Comparison of ENCODE assay signal across 13 mouse cellular contexts in the genomic region with DNA sequence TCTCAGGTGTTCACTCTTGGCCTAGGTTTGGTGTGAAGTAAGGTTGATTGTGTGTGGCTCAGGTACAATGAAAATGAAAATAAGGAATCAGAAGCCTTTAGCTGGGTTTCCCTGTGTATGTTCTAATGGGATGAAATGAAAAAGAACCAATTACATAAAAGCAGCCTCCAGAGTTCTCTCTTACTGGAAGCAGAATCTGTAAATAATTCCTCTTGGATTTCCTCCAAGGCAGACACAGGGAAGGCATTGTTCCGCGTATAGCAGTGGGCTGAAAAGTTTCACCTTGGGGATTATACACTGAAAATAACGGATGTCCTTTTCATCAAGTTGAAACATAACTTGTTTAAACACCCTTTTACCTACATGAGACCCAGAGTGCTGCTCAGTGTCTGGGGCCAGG. TPM values are rescaled to one million over a fixed set of nuclear protein-coding genes. Genes with fewer than 3 reads are reported as not detected.
DNase-seq lines count a peak whose midpoint lies in the region; ATAC-seq and TF ChIP-seq lines count a peak whose summit lies in the region.
"Had no signal": no experiment of that assay in that cellular context is flagged by ENCODE, and none has a peak within 500 bp of the region (broad histone marks: within the 10 kb centered on the region; RNA-seq: fewer than 3 reads in every experiment).

No protein-coding gene starts in this region.

- peaks cover 81% of the 10 kb centered on the region for H3K36me3 ChIP-seq in hindbrain, embryonic 13.5 days
- 0 out of 2 replicates have a peak, but pooled peaks cover 2% of the 10 kb centered on the region for H3K36me3 ChIP-seq in hindbrain, embryonic 11.5 days (ENCODE audit: control insufficient read depth, insufficient read depth, low read length)
- H3K36me3 ChIP-seq in stomach, embryonic 16.5 days (ENCODE audit: control insufficient read depth, insufficient read depth, low read length): peaks cover 15% of the 10 kb centered on the region
- peaks cover 13% of the 10 kb centered on the region for H3K36me3 ChIP-seq in stomach, postnatal 0 days (ENCODE audit: control insufficient read depth, insufficient read depth, low read length)
- peaks cover 34% of the 10 kb centered on the region for H3K36me3 ChIP-seq in liver, postnatal 0 days (replicated peaks; ENCODE audit: insufficient read depth, low read length)

- ATAC-seq in hindbrain, embryonic 13.5 days (ENCODE audit: low FRiP score): no peak
- ATAC-seq in hindbrain, embryonic 11.5 days (ENCODE audit: low FRiP score): no peak
- no peak for ATAC-seq in stomach, embryonic 16.5 days (ENCODE audit: insufficient read depth, low FRiP score)
- ATAC-seq in stomach, postnatal 0 days (ENCODE audit: low FRiP score, low TSS enrichment): no peak
- ATAC-seq in liver, postnatal 0 days: no peak

- no peak for TF ChIP-seq CTCF in cerebellum, adult 2 months (IDR thresholded peaks at IDR 0.05; ENCODE audit: borderline replicate concordance, insufficient read depth, low read depth, low read length)
- no peak for TF ChIP-seq CTCF in stomach, postnatal 0 days (IDR thresholded peaks at IDR 0.05; ENCODE audit: low read depth)
- no peak for TF ChIP-seq CTCF in liver, postnatal 0 days (IDR thresholded peaks at IDR 0.05; ENCODE audit: low read depth)

- no peaks in the 10 kb centered on the region for H3K9me3 ChIP-seq in hindbrain, embryonic 13.5 days
- no peaks in the 10 kb centered on the region for H3K9me3 ChIP-seq in hindbrain, embryonic 11.5 days (ENCODE audit: control insufficient read depth, low read length)
- H3K9me3 ChIP-seq in stomach, embryonic 16.5 days (replicated peaks; ENCODE audit: control insufficient read depth, low read length): no peaks in the 10 kb centered on the region
- H3K9me3 ChIP-seq in stomach, postnatal 0 days (ENCODE audit: control insufficient read depth, low read length): no peaks in the 10 kb centered on the region
- no peaks in the 10 kb centered on the region for H3K9me3 ChIP-seq in liver, postnatal 0 days (ENCODE audit: low read length)
- H3K9me3 ChIP-seq: lung, embryonic 15.5 days had no signal

- DNase-seq in cerebellum, adult 2 months: no peak
- no peak for DNase-seq in cerebellum, adult 11 months
- DNase-seq in hindbrain, embryonic 11.5 days (ENCODE audit: low spot score): no peak
- no peak for DNase-seq in stomach, postnatal 0 days (ENCODE audit: low spot score)
- DNase-seq in liver, postnatal 0 days: no peak
- no peak for DNase-seq in lung, adult 18-20 months
- DNase-seq: adrenal gland, adult 2 months; kidney, adult 8-10 months; liver; thymus, postnatal 25 days had no signal

- H3K27ac ChIP-seq in cerebellum, adult 2 months (ENCODE audit: insufficient read depth, low read length): 0 out of 2 replicates have a peak overlapping the region, but pooled peaks have one; percentile 16
- H3K27ac ChIP-seq in hindbrain, embryonic 13.5 days: peak overlapping the region; percentile 69
- no peak overlapping the region for H3K27ac ChIP-seq in hindbrain, embryonic 11.5 days (ENCODE audit: low read depth, low read length)
- H3K27ac ChIP-seq in stomach, embryonic 16.5 days (ENCODE audit: low read length): peak overlapping the region; percentile 38
- no peak overlapping the region for H3K27ac ChIP-seq in stomach, postnatal 0 days (replicated peaks)
- no peak overlapping the region for H3K27ac ChIP-seq in liver, postnatal 0 days (ENCODE audit: low read depth)
- H3K27ac ChIP-seq: lung, embryonic 15.5 days had no signal

- H3K4me3 ChIP-seq in cerebellum, adult 2 months (replicated peaks; ENCODE audit: insufficient read depth, low read depth, low read length): no peak overlapping the region
- H3K4me3 ChIP-seq in hindbrain, embryonic 13.5 days: no peak overlapping the region
- H3K4me3 ChIP-seq in hindbrain, embryonic 11.5 days (ENCODE audit: low read depth, low read length): no peak overlapping the region
- H3K4me3 ChIP-seq in stomach, embryonic 16.5 days (replicated peaks; ENCODE audit: low read length): no peak overlapping the region
- no peak overlapping the region for H3K4me3 ChIP-seq in stomach, postnatal 0 days (ENCODE audit: low read depth, low read length)
- no peak overlapping the region for H3K4me3 ChIP-seq in liver, postnatal 0 days (ENCODE audit: low read depth, low read length)
- H3K4me3 ChIP-seq: lung, embryonic 15.5 days had no signal

- no peak overlapping the region for H3K4me2 ChIP-seq in hindbrain, embryonic 13.5 days
- H3K4me2 ChIP-seq in hindbrain, embryonic 11.5 days (replicated peaks; ENCODE audit: low read depth, low read length): no peak overlapping the region
- no peak overlapping the region for H3K4me2 ChIP-seq in stomach, embryonic 16.5 days (ENCODE audit: low read depth, low read length)
- no peak overlapping the region for H3K4me2 ChIP-seq in stomach, postnatal 0 days (replicated peaks; ENCODE audit: low read depth)
- no peak overlapping the region for H3K4me2 ChIP-seq in liver, postnatal 0 days (ENCODE audit: low read depth, low read length)
- H3K4me2 ChIP-seq: lung, embryonic 15.5 days had no signal

- H3K9ac ChIP-seq in hindbrain, embryonic 13.5 days: no peak overlapping the region
- H3K9ac ChIP-seq in hindbrain, embryonic 11.5 days (ENCODE audit: low read depth, low read length): no peak overlapping the region
- no peak overlapping the region for H3K9ac ChIP-seq in stomach, embryonic 16.5 days (ENCODE audit: low read length)
- no peak overlapping the region for H3K9ac ChIP-seq in stomach, postnatal 0 days (ENCODE audit: low read length)
- H3K9ac ChIP-seq in liver, postnatal 0 days (replicated peaks): no peak overlapping the region
- H3K9ac ChIP-seq: lung, embryonic 15.5 days had no signal

- no peaks in the 10 kb centered on the region for H3K27me3 ChIP-seq in cerebellum, adult 2 months (ENCODE audit: control insufficient read depth, insufficient read depth, low read length)
- H3K27me3 ChIP-seq in hindbrain, embryonic 13.5 days: no peaks in the 10 kb centered on the region
- no peaks in the 10 kb centered on the region for H3K27me3 ChIP-seq in hindbrain, embryonic 11.5 days (ENCODE audit: control insufficient read depth, insufficient read depth, low read length)
- H3K27me3 ChIP-seq in stomach, embryonic 16.5 days (ENCODE audit: control insufficient read depth, insufficient read depth, low read length): no peaks in the 10 kb centered on the region
- no peaks in the 10 kb centered on the region for H3K27me3 ChIP-seq in stomach, postnatal 0 days (ENCODE audit: control insufficient read depth, insufficient read depth, low read length)
- H3K27me3 ChIP-seq in liver, postnatal 0 days (ENCODE audit: insufficient read depth, low read length): no peaks in the 10 kb centered on the region
- H3K27me3 ChIP-seq: lung, embryonic 15.5 days had no signal

- no peak for TF ChIP-seq EP300 in stomach, postnatal 0 days (optimal IDR thresholded peaks at IDR 0.05)
- TF ChIP-seq EP300 in liver, postnatal 0 days (IDR thresholded peaks at IDR 0.05; ENCODE audit: low read depth): no peak

- no peak for TF ChIP-seq POLR2A in cerebellum, adult 2 months (IDR thresholded peaks at IDR 0.05; ENCODE audit: borderline replicate concordance, insufficient read depth, low read length)

- WGBS in cerebellum, adult 2 months: 7% methylated on average over 3 of the region's 3 CpGs
- WGBS in hindbrain, embryonic 13.5 days: 67% methylated on average over 3 of the region's 3 CpGs
- WGBS in hindbrain, embryonic 11.5 days: 86% methylated on average over 3 of the region's 3 CpGs
- WGBS in stomach, embryonic 16.5 days: 59% methylated on average over 3 of the region's 3 CpGs
- WGBS in stomach, postnatal 0 days: 27% methylated on average over 3 of the region's 3 CpGs
- 80% methylated on average over 3 of the region's 3 CpGs for WGBS in liver, postnatal 0 days (ENCODE audit: insufficient replicate concordance)

- H3K4me1 ChIP-seq in cerebellum, adult 2 months (ENCODE audit: control insufficient read depth, insufficient read depth, low read length): peaks cover 18% of the 10 kb centered on the region; the same call in 1 of the 2 replicates
- H3K4me1 ChIP-seq in hindbrain, embryonic 13.5 days (replicated peaks): 0 out of 2 replicates have a peak, but pooled peaks cover 5% of the 10 kb centered on the region
- no peaks in the 10 kb centered on the region for H3K4me1 ChIP-seq in hindbrain, embryonic 11.5 days (replicated peaks; ENCODE audit: control insufficient read depth, insufficient read depth, low read length)
- H3K4me1 ChIP-seq in stomach, embryonic 16.5 days (ENCODE audit: control insufficient read depth, insufficient read depth, low read length): no peaks in the 10 kb centered on the region
- H3K4me1 ChIP-seq in stomach, postnatal 0 days (replicated peaks; ENCODE audit: control insufficient read depth, insufficient read depth): no peaks in the 10 kb centered on the region
- no peaks in the 10 kb centered on the region for H3K4me1 ChIP-seq in liver, postnatal 0 days (ENCODE audit: insufficient read depth)
- H3K4me1 ChIP-seq: lung, embryonic 15.5 days had no signal

RNA-seq across cellular contexts. Expression of gene Tsnax, which starts 14.4 kb away (rescaled TPM):
- polyA plus RNA-seq in cerebellum, adult 2 months (2012; rRNA removed): 185 and 201 TPM in 2 replicates
- 176 and 184 TPM in 2 replicates for polyA plus RNA-seq in hindbrain, embryonic 13.5 days (2015; fragmentation: Nextera tagmentation; extraction: Ambion mirVana)
- 149 and 156 TPM in 2 replicates for polyA plus RNA-seq in hindbrain, embryonic 11.5 days (2014; fragmentation: Nextera tagmentation; extraction: Ambion mirVana)
- 109 and 115 TPM in 2 replicates for polyA plus RNA-seq in stomach, embryonic 16.5 days (2015; fragmentation: Nextera tagmentation; extraction: Ambion mirVana)
- polyA plus RNA-seq in stomach, postnatal 0 days (2015; fragmentation: Nextera tagmentation; extraction: Ambion mirVana): 62.5 and 66.2 TPM in 2 replicates
- polyA plus RNA-seq in liver, postnatal 0 days (2015; fragmentation: Nextera tagmentation; extraction: Ambion mirVana): 28.2 and 29.5 TPM in 2 replicates

RNA-seq across cellular contexts. Expression of gene Disc1, which starts 26.8 kb away (rescaled TPM):
- polyA plus RNA-seq in cerebellum, adult 2 months (2012; rRNA removed): 1.2 and 1.4 TPM in 2 replicates
- polyA plus RNA-seq in hindbrain, embryonic 13.5 days (2015; fragmentation: Nextera tagmentation; extraction: Ambion mirVana): 1.3 and 2.1 TPM in 2 replicates
- polyA plus RNA-seq in hindbrain, embryonic 11.5 days (2014; fragmentation: Nextera tagmentation; extraction: Ambion mirVana): 1.2 and 1.6 TPM in 2 replicates
- polyA plus RNA-seq in stomach, embryonic 16.5 days (2015; fragmentation: Nextera tagmentation; extraction: Ambion mirVana): 1.5 TPM in 2 replicates
- 0.39 and 0.53 TPM in 2 replicates for polyA plus RNA-seq in stomach, postnatal 0 days (2015; fragmentation: Nextera tagmentation; extraction: Ambion mirVana)
- 0.19 and 0.22 TPM in 2 replicates for polyA plus RNA-seq in liver, postnatal 0 days (2015; fragmentation: Nextera tagmentation; extraction: Ambion mirVana)

Comparison
In these comparisons a context has a peak if more than half of its experiments do, and no peak if none do; other contexts are left out.
1. H3K27ac ChIP-seq: peak in cerebellum, adult 2 months (single experiment), hindbrain, embryonic 13.5 days (single experiment) and stomach, embryonic 16.5 days (single experiment); none in hindbrain, embryonic 11.5 days (single experiment), stomach, postnatal 0 days (single experiment) and liver, postnatal 0 days (single experiment).